9 mouse cellular contexts compared by ENCODE assay signal in the genomic region with DNA sequence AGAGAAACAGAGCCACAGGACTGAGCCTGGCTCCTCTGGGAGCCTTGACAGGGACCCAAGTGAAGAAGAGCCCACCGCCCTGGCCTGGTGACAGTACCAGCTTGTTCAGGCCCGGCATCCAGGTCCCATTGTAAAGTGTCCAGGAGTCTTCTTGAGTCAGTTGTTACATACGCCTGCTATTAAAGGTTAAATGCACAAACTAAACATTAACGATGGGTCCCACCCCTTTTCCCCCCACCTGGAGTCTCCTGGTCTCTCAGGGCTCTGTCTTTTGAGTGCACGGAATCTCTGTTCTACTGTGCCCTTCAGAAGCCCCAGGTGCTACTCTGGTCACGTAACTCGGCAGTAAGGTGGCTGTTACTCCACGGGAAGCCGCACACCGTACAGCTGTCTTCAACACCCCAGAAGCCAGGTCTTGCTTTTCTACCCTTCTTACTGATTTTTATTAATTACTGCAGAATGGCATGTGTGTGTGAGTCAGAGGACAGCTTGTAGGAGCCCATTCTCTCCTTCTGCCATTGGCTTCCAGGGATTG. TPM values are rescaled to one million over a fixed set of nuclear protein-coding genes. Genes with fewer than 3 reads are reported as not detected.
DNase-seq lines count a peak whose midpoint lies in the region; ATAC-seq and TF ChIP-seq lines count a peak whose summit lies in the region.
"Had no signal": no experiment of that assay in that cellular context is flagged by ENCODE, and none has a peak within 500 bp of the region (broad histone marks: within the 10 kb centered on the region; RNA-seq: fewer than 3 reads in every experiment).

No protein-coding gene starts in this region.

- DNase-seq in heart, postnatal 4 days: no peak
- no peak for DNase-seq in spleen, adult 2 months (ENCODE audit: low read depth in 1 of 2, low spot score in 2 of 2)
- no peak for DNase-seq in spleen, postnatal 10 days (ENCODE audit: low spot score in 2 of 2)
- peak; percentile 49 to 74 for DNase-seq in kidney, postnatal 36 days
- DNase-seq in thymus, postnatal 4 days: peak; percentile 56
- no peak for DNase-seq in cerebellum, postnatal 10 days
- no peak for DNase-seq in urinary bladder, adult 18-20 months (ENCODE audit: low spot score in 2 of 2)

- no peaks in the 10 kb centered on the region for H3K27me3 ChIP-seq in heart, embryonic 14.5 days (ENCODE audit: control insufficient read depth, insufficient read depth, low read length)
- no peaks in the 10 kb centered on the region for H3K27me3 ChIP-seq in spleen, adult 2 months (ENCODE audit: control insufficient read depth, insufficient read depth, low read length)
- H3K27me3 ChIP-seq: midbrain, embryonic 12.5 days had no signal

- no peaks in the 10 kb centered on the region for H3K36me3 ChIP-seq in heart, embryonic 14.5 days (ENCODE audit: control insufficient read depth, insufficient read depth, low read length)
- H3K36me3 ChIP-seq in spleen, adult 2 months (ENCODE audit: control insufficient read depth, insufficient read depth, low read length): no peaks in the 10 kb centered on the region
- H3K36me3 ChIP-seq: midbrain, embryonic 12.5 days had no signal

- 86% methylated on average over 10 of the region's 10 CpGs for WGBS in heart, embryonic 14.5 days
- WGBS in spleen, adult 2 months: 13% methylated on average over 10 of the region's 10 CpGs

- H3K9me3 ChIP-seq in heart, embryonic 14.5 days (ENCODE audit: control insufficient read depth, low read length): no peaks in the 10 kb centered on the region
- H3K9me3 ChIP-seq: midbrain, embryonic 12.5 days had no signal

- H3K4me3 ChIP-seq in heart, embryonic 14.5 days (ENCODE audit: control insufficient read depth in 1 of 2, insufficient read depth in 1 of 2, low read depth in 1 of 2, low read length in 2 of 2): no peak overlapping the region
- H3K4me3 ChIP-seq in spleen, adult 2 months (ENCODE audit: extremely low read depth, insufficient read depth, insufficient read length): no peak overlapping the region; the same call in 1 of the 2 replicates
- H3K4me3 ChIP-seq: midbrain, embryonic 12.5 days had no signal

- no peak for TF ChIP-seq POLR2A in spleen, adult 2 months (IDR thresholded peaks at IDR 0.05; ENCODE audit: low read depth, low read length)

- peak overlapping the region; percentile 28 to 76; a peak in 2 of 4 replicates for H3K27ac ChIP-seq in heart, embryonic 14.5 days (replicated peaks in 1 of 2; ENCODE audit: control insufficient read depth in 1 of 2, insufficient read depth in 1 of 2, low read depth in 2 of 2, low read length in 2 of 2)
- peak overlapping the region; percentile 84 for H3K27ac ChIP-seq in spleen, adult 2 months (ENCODE audit: insufficient read depth, low read length)
- H3K27ac ChIP-seq: midbrain, embryonic 12.5 days had no signal

- ATAC-seq in heart, embryonic 14.5 days (ENCODE audit: insufficient number of reproducible peaks, insufficient read depth, low FRiP score, low read depth): no peak

- H3K4me2 ChIP-seq in heart, embryonic 14.5 days (ENCODE audit: low read length): no peak overlapping the region
- H3K4me2 ChIP-seq: midbrain, embryonic 12.5 days had no signal

- TF ChIP-seq CTCF in spleen, adult 2 months (IDR thresholded peaks at IDR 0.05; ENCODE audit: extremely low read depth, insufficient read depth, insufficient read length, insufficient replicate concordance): no peak

- no peak overlapping the region for H3K9ac ChIP-seq in heart, embryonic 14.5 days (ENCODE audit: low read length)
- H3K9ac ChIP-seq: midbrain, embryonic 12.5 days had no signal

- peaks cover 25 to 27% of the 10 kb centered on the region in 2 experiments for H3K4me1 ChIP-seq in heart, embryonic 14.5 days (ENCODE audit: control insufficient read depth in 2 of 2, insufficient read depth in 2 of 2, low read length in 2 of 2)
- peaks cover 73% of the 10 kb centered on the region for H3K4me1 ChIP-seq in spleen, adult 2 months (ENCODE audit: control insufficient read depth, insufficient read depth, insufficient read length)
- H3K4me1 ChIP-seq: midbrain, embryonic 12.5 days had no signal

RNA-seq across cellular contexts. Expression of gene Osgin1, which starts 9.7 kb away (rescaled TPM):
- 0.47 and 0.66 TPM in 2 replicates for polyA plus RNA-seq in heart, embryonic 14.5 days (2014; fragmentation: Nextera tagmentation; extraction: Ambion mirVana)
- 1 to 10 TPM in 1 of 2 experiments, under 1 TPM in 1; 0.55 to 1.5 TPM for total RNA-seq in heart, postnatal 4 days (2021)
- 15.6 and 20.7 TPM in 2 replicates for polyA plus RNA-seq in spleen, adult 2 months (2012; rRNA removed)

RNA-seq across cellular contexts. Expression of gene Necab2, which starts 22.3 kb away (rescaled TPM):
- 0.27 TPM in 1 of 2 replicates, not detected in the other for polyA plus RNA-seq in heart, embryonic 14.5 days (2014; fragmentation: Nextera tagmentation; extraction: Ambion mirVana)
- total RNA-seq in heart, postnatal 4 days (2021): under 1 TPM in 1 of 2 experiments, not detected in 1; 0.23 TPM
- polyA plus RNA-seq in spleen, adult 2 months (2012; rRNA removed): 0.23 and 0.27 TPM in 2 replicates

RNA-seq across cellular contexts. Expression of gene Mlycd, which starts 29.6 kb away (rescaled TPM):
- 25.0 and 25.4 TPM in 2 replicates for polyA plus RNA-seq in heart, embryonic 14.5 days (2014; fragmentation: Nextera tagmentation; extraction: Ambion mirVana)
- total RNA-seq in heart, postnatal 4 days (2021): 10 to 100 TPM; 70.4 to 72.5 TPM
- 17.8 and 23.6 TPM in 2 replicates for polyA plus RNA-seq in spleen, adult 2 months (2012; rRNA removed)

Comparison
In these comparisons a context has a peak if more than half of its experiments do, and no peak if none do; other contexts are left out.
1. DNase-seq: peak in kidney, postnatal 36 days (2 of 2) and thymus, postnatal 4 days (single experiment); none in heart, postnatal 4 days (single experiment), spleen, adult 2 months (0 of 2), spleen, postnatal 10 days (0 of 2), cerebellum, postnatal 10 days (0 of 2) and urinary bladder, adult 18-20 months (0 of 2).